Mouse (Mus musculus): ENCODE measurements around the gene Myt1l.

Gene Myt1l

DNA sequence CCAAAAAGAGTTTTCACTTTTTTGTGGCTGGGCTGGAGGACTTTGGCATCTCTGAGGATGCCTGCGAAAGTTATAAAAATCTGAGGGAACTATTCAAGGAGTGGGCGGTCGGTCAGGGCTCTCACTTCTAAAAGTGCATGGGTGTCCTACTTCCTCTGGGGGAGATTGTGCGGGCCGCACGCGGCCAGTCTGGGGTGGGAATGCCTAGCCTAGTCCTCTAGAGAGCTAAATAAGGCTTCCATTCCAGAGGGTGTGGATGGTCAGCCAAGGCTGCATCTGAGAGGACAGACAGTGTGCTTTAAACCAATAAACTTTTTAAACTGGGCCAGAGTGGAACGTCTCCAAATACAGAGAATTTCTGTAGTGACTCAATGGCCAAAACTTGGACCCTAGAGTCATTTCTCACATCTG is 411.1 kb downstream of the Myt1l start:
- no peak for ATAC-seq (ENCODE audit: insufficient number of reproducible peaks, low FRiP score, low TSS enrichment)

DNA sequence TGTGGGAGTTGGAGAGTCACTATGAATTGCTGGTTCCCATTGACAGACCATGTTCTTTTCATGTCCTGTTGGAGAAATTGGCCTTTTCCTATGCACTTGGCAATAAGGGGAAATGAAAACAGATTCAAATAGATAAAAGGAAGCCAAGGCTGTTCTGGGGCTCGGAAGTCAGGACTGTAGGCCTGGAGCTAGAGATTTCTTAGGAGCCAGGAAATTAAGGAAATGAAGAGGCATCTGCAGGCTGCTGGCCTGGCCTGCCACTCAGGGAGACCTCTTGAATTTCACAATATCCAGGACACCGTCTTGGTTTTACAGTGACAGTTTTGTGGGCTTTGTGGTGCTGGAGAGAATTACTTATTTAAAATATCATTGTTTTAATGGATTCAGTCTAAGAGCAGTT is 414.3 kb downstream of the Myt1l start:
- no peak for ATAC-seq (ENCODE audit: insufficient number of reproducible peaks, low FRiP score, low TSS enrichment)

DNA sequence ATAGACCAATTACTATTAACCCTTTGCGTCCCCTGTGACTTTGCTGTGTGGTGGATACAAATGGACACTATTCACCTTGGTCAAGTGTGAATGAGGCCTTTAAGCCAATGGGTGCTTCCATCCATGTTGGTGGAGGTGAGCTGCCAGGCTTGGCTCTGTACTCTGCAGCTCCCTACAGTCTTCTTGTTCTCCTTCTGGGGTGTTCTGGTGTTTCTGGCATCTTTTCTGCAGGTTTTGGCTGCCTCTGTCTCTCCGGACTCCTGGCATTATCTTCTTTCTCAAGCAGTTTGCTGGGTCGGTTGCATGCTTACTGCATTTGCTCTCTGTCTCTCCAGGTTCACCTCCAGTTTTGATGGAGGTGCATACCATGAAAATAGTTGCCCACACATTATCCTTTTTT is 416.5 kb downstream of the Myt1l start:
- ATAC-seq (ENCODE audit: insufficient number of reproducible peaks, low FRiP score, low TSS enrichment) = no peak

DNA sequence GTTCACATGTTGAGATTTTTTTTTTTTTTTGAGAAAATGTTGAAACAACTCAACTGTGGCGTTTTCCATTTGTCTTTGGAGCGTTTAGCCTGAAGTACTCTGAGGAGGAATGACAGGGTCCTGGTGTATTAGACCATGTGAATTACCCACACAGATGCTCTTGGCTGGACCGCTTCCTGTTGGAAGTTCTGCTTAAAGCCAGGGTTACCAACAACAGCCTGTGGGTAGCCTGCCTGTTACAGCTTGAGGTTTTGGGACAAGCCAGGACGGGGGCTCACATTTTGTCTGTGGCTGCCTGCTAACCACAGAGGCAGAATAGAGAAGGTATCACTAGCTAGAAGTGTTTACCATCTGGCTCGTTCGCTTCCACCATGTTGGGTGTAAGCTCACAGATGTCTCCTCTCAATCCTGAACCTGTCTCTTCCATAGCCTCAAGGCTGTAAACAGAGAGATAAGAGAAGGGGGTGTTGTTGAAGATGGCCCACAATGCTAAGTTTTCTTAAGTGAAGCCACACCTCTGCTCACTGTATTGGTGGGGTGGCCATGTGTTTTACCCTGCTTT is 417.1 kb downstream of the Myt1l start:
- no peak for ATAC-seq (ENCODE audit: insufficient number of reproducible peaks, low FRiP score, low TSS enrichment)

DNA sequence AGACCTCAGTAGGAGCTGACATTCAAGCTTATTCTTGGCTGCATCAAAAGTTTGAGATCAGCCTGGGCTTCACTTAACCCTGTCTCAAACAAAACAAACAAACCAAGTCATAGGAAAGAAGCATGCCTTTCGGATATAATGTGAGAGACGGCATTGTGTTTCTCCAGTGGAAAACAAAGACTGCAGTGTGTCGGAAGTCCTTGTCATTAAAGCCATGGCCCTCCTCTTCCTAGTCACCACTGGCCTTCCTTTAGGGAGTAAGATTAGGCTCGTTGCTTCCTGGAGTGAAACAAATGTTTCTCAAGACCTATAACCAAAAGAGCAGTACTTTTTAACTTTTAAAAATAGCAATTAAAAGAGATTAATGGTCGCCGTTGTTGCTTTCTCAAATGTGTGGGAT is 422.9 kb downstream of the Myt1l start:
- no peak for ATAC-seq (ENCODE audit: insufficient number of reproducible peaks, low FRiP score, low TSS enrichment)

DNA sequence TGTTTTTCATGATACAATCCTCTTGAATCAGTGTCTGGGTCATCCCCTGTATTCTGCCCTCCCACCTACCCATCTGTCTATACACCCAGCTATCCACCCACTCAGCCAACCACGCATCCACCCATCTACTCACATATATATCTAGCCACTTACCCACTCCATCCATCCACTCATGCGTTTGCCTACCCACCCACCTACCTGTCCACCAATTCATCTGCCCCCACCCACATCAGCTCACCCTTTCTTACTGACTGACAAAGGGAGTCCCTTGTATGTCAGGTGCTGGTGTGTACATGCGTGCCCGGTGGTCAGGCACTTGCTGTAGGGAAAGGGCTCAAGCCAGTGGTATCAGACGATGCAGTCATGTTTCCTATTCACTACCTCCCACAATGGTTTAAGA is 423.3 kb downstream of the Myt1l start:
- no peak for ATAC-seq (ENCODE audit: insufficient number of reproducible peaks, low FRiP score, low TSS enrichment)

DNA sequence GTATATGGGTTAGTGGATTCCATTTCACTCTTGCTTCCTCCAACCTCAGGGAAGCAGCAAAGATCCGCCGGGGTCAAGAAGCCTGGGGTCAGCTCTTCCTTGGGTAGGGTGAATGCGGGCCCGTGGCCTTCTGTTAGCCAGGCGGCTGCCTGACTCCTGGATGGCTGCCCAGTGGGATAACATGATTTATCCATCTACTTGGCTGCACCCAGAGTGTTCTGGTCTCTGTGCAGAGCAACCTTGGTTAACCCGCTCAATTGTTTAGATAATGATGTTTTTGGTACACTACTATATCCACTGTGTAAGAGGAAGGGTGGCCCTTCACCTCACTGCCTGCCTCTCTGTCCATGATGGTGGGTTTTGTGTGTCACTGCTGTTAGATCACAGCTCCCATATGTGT is 423.9 kb downstream of the Myt1l start:
- no peak for ATAC-seq (ENCODE audit: insufficient number of reproducible peaks, low FRiP score, low TSS enrichment)

DNA sequence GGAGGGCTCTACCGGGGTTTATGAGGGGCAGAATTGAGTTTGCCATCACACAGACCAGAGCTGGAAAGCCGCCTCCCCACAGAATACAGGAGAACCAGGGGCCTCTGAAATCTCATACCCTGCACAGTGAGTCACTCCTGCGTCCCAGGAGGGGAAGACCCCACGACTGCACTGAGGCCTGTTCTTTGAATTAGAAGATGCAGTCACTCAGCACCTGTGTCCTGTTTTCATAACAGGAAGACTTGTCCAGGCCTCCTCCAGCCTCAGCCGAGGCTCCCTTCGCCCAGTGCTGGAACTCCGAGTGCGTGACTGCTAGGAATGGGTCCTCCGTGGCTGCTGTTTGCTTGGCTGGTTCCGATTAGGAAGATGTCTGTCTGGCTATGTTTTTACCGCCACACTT is 425.8 kb downstream of the Myt1l start:
- no peak for ATAC-seq (ENCODE audit: insufficient number of reproducible peaks, low FRiP score, low TSS enrichment)

DNA sequence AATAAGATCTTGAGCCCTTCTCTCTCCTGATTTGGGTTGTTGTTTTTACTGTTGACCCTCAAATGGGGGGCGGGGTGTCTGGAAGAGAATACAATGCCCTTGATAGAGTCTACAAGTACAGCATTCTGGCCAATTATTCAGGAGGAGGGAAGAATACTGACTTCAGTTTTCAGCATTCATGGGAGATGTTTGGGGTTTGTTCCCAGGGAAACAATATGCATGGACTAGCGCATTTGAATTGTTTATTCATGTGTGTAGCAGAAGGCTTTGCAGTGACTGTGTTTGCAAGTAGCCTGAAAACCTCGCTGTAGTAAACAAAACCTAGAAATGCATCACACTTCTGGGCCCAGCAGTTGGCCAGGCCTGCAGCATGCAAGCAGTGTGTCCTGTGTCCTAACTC is 426.3 kb downstream of the Myt1l start:
- ATAC-seq (ENCODE audit: insufficient number of reproducible peaks, low FRiP score, low TSS enrichment) = no peak

DNA sequence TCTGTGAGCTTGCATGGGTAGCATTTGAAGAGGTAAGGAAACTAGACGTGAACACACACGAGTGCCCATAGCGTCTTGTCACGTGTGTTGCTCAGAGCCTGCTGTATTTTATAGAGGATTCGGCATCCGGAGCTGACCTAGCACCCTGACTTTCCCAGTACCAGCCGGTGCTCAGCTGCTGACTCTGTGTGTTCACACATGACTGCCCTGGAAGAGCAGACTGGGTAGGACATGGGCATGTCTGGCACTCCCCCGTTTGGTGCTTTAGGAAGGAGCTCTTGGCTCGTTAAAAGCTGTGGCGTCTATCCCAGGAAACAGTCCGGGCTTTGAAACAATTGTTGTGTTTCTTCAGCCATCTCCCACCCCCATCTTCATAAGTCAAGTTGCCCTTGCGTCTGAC is 428.8 kb downstream of the Myt1l start:
- ATAC-seq (ENCODE audit: insufficient number of reproducible peaks, low FRiP score, low TSS enrichment) = no peak

DNA sequence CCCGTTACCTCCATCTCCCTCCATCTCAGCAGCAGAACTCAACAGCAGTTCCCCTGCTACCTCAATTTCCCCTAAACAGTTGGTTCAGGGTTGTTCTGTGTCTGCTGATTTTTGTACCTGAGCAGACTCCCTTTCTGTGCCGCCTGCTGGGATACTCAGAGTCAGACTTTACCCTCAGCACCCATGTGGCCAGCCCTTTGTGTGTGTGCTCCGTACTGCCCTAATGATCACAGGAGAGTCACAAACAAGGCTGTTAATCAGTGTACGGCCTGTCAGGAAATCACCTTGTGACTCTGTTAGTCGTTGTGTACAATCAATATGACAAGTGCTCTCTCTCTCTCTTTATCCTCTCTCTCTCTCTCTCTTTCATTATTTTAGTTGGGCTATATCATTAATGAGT is 430.5 kb downstream of the Myt1l start:
- ATAC-seq (ENCODE audit: insufficient number of reproducible peaks, low FRiP score, low TSS enrichment) = no peak

DNA sequence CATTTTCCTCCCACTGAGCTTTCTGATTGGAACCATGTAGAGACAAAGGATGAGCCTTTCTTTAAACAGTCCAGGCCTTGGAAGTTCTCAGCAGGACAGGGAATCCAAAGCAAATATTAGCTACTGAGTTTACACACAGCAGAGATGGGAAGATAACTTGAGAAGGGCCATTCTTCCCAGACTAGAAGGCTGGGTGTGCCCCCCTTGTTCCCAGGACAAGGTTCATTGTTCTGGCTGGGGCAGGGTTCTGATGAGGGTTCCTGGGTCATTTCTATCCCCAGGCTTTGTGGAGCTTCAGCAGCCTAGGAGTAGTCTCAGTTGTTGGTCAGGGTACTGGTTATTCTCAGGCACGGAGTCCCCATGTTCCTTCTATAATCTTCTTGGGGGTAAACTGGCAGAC is 432.9 kb downstream of the Myt1l start:
- ATAC-seq (ENCODE audit: insufficient number of reproducible peaks, low FRiP score, low TSS enrichment) = no peak

DNA sequence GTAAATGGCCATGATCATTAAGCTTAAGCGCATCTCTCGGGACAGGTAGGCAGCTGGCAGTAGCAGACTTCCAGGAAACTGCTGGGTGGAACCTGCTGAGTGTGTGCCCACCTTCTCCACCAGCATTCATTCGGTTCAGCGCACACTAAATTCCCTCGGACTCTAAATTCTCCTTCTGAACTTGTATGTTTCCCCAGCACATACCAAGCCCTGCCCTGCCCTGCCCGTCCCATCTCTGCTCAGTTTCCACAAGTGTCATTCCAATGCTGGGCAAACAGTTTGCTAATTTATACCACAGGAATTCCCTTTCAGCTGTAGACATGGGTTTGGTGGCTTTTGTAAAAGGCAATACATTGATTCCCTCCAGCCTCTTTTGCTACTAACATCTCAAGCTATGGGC is 436.8 kb downstream of the Myt1l start:
- ATAC-seq (ENCODE audit: insufficient number of reproducible peaks, low FRiP score, low TSS enrichment) = no peak

DNA sequence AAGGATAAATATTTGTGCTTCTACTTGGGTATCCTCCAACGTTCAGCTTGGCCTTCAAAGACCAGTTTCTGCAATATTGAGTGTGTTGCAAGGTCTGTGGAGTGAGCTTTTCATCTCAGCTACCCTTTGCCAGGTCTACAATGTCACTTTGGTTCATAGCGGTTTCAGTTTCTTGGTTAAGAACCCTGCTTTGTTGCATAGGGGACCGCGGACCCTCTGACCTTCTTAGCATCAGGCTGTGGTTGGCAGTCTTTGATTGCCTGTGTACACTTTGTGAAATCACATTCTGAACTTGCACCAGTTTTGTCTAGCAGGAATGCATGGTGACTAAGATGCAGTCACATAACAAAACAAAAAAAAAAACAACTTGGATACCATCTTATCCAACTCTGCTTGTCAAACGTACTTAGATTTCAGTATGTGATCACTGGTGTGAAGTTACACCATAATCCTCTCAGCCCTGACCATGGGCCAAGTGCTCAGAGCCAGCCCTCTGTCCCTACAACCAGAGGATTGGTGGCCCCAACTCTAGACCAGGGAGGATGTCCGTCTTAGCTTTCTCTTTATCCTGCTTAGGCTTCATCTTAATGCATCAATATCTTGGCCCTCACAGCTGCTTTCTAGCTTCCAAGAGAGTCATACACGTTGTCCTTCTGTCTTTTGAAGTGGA is 443.7 kb downstream of the Myt1l start:
- no peak for ATAC-seq (ENCODE audit: insufficient number of reproducible peaks, low FRiP score, low TSS enrichment)

DNA sequence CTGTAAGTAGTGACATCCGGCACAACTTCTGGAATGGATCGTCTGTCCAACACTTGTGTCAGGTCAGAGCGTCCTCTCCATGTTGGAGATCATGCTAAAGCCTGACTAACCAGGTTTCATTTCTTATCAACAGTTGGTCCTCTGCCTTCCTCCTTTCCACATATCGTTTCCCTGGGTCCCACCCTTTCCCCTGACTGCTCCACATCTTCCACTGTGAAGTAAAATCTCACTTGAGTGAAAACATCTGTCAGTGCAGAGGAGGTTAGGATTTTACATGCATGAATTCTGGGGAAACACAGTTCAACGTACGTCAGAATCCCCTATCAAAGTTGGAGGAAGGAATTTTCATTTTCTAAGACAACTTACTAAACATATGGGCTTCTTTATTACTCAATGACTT is 444.3 kb downstream of the Myt1l start:
- ATAC-seq (ENCODE audit: insufficient number of reproducible peaks, low FRiP score, low TSS enrichment) = no peak
